Mouse (Mus musculus): ENCODE measurements around the gene Eif3j1.
"Not testable (repeated sequence)": the region's sequence is repeated elsewhere in the genome, so short reads cannot be mapped to it uniquely, and the experiment has no call there.

Gene Eif3j1

DNA sequence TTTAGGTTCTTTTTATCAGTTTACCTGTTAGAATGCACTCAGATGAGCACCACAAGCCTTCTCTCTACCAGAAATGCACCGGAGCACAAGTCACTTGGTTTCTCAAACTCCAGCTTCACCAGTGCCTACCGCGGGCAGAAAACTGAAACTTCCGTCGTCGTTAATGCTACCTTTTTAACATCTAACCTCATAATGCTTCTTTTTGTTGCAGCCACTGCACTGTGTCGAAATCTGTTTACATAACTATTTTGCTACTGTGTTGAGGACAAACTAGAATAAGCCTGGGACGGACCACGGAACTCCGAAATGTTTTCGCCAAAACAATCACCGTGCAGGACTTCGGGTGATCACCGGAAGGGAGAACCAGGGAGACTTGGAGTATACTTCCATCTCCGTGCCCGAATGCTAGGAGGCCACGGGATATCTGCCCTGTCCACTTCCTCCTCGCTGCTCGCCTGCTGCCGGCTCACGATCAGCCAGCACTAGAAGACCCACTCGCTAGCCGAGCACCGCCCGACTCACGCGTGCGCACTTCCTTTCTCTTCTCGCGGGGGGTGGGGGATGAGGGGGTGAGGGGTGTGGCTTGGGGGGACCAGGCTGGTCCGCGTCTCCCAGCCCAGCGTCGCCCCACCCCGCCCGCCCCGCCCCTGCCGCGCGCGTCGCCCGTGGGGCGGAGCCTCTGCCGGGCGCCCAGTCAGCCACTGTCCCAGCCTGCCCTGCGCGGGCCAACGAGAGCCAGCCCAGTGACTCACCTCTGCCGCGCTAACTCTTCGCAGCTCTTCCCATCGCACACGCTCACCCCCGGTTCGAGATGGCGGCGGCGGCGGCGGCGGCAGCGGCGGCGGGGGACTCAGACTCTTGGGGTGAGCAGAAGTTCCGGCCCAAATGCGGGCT, at the start of gene Eif3j1:
Gene Eif3j1, plus strand, starts transcription at position 685 of the 894 bp plus-strand sequence.
- peak; percentile 89 for DNase-seq (ENCODE audit: low spot score)

DNA sequence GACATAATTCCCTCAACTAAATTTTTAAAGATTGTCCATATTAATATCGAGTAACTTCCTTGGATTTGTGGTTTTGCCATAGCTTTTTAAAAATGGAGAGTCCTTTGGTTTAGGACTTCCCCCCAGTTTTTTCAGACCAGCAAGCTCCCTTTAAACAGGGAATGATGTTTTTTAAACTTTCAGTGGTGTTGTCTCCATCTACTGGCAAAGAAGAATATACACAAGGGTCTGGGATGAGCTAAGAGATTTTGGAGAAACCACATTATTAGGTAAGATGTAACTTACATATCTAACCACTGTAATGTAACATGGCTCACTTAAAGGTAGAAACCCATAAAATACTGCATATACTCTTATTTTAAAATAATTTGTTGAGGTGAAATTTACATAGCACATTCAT, 32.6 kb upstream of the Eif3j1 start:
- DNase-seq (ENCODE audit: low spot score): no peak

DNA sequence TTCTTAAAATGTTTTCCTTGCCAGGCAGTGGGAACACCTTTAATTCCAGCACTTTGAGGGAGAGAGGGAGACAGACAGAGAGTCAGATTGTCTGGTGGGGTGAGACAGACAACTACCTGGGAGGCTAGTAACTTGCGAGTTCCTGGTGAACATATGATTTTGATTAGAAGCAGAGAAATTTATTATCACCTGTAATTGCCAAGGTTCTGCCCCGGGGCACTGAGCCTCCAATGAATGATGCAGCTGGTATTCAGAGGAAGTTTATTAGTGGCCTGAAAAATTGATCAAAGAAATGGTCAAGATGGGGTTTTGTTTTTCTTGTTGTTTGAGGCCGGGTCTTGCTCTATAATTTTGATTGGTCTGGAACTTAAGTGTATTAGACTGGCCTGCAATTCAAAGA, 19.5 kb upstream of the Eif3j1 start:
- no peak for DNase-seq (ENCODE audit: low spot score)

DNA sequence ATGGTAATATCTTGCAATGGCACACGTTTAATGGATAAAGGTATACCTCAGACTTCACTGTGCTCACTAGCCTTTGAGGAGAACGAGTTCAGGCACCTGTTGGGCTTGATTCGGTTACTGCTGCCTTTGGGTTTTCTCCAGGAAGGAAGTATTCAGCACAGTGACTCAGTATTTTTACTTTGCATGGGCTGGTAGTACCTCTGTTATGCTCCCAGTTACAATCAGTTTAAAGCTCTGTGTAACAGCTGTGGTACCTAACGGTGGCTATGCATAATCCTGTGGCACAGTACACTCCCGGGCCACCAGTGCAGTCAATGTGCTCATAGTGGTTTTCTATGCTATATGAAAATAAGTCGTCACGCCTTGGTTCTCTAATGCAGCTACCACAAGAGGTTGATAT, 16.9 kb upstream of the Eif3j1 start:
- DNase-seq (ENCODE audit: low spot score): no peak

DNA sequence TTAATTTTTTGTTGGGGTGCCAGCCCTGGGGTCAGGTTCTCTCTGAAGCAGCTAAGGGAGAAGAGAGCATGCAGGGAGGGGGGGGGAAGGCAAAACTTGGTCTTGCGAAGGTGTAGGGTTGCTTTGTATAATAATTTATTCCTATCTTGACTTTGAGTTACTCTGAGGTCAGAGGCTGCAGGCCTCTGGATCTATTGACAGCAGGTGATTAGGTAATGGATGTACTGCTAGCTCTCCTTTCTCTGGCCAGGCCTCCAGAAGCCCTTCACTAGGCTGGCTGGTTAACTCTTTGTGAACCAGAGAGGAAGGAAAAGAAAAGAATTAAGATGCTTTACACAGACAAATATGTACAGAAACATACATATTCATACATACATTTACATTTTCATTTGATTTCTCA, 9.6 kb upstream of the Eif3j1 start:
- DNase-seq (ENCODE audit: low spot score): no peak

DNA sequence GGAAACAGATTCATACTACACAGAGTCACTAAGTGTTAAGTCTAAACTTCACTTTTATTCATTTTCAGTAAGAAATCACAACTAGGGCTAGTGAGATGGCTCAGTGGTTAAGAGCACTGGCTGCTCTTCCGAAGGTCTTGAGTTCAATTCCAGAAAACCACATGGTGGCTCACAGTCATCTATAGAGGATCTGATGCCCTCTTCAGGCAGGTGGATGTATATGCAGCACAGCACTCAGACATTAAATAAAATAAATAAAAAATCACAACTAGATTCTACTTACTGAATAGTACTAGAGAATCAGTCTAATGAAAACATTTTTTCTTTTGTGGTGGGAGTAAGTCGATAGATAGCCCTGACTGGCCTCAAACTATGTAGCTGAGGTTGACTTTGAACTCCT, 6.1 kb upstream of the Eif3j1 start:
- DNase-seq (ENCODE audit: low spot score): no peak

DNA sequence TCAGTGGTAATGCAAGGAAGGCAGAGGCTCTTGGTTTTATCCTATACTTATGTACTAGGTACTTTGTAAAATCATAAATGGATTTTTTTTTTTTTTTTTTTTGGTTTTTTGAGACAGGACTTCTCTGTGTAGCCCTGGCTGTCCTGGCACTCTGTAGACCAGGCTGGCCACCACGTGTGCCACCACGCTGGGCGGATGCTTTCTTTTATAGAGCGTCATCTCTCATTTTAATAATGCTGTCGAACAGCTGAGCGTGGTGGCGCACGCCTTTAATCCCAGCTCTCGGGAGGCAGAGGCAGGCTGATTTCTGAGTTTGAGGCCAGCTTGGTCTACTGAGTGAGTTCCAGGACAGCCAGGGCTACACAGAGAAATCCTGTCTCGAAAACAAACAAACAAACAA, 1.3 kb upstream of the Eif3j1 start:
- DNase-seq (ENCODE audit: low spot score): not testable (repeated sequence)

DNA sequence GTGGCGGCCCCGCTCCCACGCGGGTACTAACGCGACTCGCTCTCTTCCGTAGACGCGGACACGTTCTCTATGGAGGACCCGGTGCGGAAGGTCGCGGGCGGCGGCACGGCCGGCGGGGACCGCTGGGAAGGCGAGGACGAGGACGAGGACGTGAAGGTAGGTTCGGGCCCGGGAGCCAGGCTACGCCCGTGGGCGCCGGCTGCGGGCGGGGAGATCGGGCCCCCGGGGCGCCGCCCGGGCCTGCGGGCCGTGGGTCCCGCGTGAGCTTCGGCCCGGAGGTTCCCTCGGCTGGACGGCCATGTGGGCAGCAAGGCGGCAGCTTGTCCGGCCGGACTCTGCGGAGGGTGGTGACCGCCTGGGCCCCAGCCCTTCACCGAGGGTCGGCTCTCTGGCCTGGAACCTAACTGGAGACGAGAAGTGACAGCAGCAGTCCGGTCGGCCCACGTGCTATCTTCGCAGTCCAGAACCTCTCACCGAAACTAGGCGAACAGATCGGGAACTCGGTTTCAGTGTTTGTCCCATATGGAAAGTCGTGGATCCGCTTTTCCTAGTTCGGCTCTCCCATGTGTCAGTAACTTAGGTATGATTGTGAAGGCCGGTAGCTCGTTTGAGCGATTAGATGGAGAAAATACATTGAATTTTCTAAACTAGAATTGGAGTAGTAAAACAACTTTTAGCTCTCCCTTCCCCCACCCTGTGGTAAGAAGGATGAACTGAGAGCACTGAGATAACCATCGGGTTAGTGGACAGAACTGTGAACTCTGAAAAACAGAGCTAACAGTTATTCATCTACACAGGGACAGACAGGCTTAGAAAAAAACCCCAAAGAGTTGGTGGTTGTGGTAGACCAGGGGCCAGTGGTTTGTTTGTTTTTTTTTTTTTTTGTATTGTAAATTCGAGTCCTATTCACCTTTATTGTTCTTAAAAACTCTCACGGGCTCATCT, 682 bp downstream of the Eif3j1 start:
- DNase-seq (ENCODE audit: low spot score): peak; percentile 21

DNA sequence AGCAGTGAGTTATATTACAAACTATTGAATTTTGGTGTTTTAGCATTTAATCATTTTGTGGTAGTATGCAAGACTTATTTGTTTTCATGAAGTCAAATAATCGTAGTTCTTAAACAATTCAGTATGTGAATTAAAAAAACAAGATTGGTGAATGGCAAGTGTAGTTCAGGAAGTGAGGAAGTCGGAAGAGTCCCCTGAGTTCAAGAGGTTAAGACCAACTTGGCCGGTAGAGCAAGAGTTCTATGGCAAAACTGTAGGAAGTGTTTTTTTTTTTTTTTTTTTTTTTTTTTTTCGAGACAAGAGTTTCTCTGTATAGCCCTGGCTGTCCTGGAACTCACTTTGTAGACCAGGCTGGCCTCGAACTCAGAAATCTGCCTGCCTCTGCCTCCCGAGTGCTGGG, 3.6 kb downstream of the Eif3j1 start:
- no peak for DNase-seq (ENCODE audit: low spot score)

DNA sequence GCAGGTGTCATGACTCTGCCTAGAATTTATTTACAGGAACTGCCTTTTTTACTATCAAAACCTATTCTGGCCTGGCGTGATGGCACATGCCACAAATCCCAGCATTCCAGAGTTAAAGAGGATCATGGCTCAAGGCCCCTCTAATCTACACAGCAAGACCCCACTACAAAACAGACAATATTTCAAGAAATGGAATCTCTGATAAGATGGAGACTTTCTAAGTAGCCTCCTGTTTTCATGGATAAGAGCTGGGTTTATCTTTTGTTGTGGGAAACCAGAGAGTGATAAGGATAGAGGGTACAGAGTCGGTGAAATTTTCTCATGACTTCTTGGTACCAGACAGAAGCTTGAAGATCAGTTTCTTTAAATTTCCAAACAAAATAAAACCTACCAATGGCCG, 7.7 kb downstream of the Eif3j1 start:
- DNase-seq (ENCODE audit: low spot score): no peak

DNA sequence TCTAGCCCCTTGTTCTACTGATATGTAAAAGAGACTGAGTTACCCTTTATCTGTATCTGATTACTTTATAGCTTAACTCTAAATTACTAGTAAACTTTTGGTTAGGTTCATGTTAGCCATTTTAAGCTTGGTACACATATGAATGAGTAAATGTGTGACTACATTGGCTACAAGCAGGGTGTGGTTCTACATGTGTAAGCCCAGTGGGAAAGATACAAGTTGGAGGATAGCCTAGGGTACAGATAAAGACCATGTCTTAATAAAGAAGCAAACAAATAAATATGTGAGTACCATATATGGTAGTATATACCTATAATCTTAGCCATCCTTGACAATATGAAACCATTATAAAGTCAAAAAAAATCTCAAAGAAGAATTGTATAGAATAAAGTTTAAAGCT, 15.6 kb downstream of the Eif3j1 start:
- DNase-seq (ENCODE audit: low spot score): no peak

DNA sequence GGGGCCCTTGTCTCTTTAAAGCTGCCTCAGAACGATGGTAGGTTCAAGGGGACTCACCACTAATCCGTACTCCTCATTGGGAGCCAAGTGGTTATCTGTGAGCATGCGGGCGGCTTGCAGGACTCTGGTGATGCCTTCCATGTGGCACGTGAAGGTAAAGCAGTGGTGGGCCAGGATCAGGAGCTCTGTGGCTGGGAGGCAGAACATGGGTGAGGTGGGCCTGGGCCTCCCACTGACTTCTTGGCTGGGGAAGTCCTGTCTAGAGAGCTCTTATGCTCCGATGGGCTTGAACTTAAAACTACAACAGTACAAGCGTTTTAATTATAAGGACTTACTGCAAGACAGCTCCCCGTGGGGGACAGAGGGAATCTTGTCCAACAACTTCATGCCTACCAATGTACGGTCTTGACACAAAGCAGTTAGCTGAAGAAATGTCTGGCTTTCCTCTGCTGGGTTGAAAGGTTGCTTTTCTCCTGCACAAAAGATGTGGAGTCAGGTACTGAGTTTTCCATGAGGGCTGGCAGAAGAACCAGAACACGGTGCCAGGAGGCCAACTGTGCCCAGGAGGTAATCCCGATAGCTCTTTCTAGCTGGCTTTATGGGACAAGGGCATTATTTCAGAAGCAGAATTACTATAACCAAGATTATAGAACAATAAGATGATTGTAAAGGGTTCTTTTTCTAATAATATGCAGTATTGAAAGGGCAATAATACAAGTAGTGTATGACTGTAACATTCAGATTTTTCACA, 31.2 kb downstream of the Eif3j1 start:
- DNase-seq (ENCODE audit: low spot score): no peak

DNA sequence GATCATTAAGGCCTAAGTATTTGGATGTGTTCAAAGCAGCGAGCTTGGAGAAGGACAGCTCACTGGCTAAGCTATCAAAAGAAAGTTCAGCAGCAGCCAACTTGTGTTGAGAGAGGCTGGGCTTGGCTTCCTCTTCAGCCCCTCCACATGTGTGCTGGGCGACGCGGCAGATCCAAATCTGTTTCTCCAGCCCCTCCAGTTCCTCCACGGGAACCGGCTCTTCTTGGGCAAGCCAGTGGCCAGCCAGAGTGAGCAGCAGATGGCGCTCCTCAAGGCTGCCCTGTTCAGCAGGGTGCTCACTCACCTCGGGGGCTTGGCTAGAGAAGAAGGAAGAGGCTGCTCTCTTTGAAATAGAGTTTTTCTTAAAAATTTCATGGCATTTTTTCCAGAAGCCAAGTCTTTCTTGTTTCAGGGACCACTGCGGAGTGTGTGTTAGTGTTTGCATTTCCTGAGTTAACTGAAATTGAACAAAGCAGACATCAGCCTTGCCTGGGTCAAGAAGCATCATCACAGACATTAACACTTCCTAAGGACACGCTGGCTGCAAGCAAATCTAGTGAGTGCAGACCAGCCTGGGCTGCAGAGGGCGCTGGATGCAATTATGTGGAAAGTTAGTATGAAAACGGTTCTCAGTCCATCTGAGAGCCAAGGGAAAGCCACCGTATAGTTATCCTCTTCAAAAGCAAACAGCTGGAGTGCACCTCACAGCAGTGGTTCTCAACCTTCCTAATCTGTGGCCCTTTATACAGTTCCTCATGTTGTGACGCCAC, 37.0 kb downstream of the Eif3j1 start:
- DNase-seq (ENCODE audit: low spot score): no peak

DNA sequence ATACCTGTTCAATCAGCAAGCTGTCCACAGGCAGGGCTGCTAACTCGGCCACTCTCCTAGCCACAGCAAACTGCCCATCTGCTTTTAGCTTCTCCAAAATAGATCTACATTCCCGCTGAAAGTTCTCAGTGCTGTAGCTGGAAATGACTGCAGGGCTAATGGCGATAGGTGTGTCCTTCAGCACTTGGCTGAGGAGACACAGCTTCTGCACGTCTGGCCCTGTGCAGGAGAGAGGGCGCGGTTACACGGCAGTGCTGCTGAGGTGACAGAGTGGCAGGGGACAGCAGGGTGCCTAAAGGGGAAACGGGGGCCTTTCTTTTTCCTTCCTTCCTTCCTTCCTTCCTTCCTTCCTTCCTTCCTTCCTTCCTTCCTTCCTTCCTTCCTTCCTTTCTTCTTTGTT, 37.9 kb downstream of the Eif3j1 start:
- no peak for DNase-seq (ENCODE audit: low spot score)

DNA sequence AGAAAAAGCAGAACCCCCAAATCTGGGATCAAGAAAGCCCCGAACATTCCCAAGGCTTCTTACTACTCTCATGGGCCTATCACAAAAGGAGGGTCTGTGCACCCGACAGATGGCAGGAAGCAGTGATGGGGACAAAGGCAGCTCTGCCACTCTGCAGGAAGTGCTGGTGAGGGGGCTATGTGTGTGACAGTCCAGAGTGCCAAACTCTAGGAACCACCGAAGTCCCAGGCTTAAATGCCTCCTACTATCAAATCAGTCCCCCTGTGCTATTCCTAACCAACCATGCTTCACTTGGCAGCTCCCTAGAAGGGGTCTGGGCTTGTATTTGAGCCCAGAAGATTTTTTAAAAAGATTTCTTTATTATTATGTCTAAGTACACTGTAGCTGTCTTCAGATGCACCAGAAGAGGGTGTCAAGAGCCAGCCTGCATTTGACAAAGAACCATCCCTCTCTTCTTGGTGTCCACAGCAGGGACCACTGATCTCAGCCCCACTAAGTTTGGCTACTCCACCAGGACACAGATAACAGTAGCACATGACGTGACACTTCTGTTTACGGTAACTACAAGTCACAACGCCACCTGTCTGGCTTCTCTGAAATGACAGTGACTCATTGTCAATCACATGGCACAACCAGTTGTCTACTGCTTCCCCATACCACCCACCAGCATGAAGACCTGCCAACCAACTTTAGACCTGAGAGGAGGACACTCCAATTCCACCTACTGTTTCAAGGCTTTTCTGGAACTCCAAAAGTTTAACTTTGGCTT, 41.0 kb downstream of the Eif3j1 start:
- no peak for DNase-seq (ENCODE audit: low spot score)

DNA sequence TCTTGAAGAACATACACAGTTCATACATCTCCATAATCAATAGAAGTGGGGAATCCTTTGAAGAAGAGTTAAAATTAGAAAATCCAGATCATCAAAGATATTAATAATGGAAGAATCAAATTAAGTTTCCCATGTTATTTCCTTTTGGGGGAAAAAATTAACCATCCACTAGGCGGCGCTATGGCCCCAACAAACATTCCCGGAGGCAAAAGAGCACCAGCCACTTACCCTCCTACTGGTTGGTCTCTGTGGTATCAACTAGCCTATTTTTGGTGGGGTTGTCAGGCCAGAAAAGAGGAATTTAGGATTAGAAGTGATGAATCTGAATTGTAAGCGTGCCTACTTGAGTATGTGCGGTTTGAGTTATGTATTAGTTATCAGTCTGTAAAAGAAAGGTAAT, 41.6 kb downstream of the Eif3j1 start:
- DNase-seq (ENCODE audit: low spot score): no peak

DNA sequence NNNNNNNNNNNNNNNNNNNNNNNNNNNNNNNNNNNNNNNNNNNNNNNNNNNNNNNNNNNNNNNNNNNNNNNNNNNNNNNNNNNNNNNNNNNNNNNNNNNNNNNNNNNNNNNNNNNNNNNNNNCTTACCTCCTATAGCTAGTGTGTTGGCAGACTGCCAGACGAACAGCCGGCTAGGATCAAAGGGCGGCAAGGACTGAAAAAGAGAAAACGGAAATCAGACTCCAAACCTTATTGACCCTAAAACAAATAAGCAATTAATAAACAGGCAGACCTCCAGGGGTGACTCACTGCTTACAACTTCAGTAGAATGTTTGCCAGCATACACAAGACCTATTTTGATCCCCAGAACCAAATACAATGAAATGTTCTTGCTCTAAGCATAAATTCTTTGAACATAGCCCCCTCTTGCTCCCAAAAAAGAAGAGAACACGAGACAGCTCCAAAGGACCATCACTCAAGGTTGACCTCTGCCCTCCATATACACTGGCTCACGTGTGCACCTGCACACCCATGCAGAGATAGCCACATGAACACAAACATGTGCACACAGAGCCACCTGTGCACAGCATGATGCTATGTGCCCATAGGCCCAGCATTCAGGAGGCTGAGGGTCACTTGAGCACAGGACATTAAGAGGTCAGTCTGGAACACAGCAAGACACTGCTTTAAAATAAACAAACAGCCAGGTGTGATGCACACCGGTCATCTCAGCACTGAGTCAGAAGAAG, 53.5 kb downstream of the Eif3j1 start:
- DNase-seq (ENCODE audit: low spot score): no peak

DNA sequence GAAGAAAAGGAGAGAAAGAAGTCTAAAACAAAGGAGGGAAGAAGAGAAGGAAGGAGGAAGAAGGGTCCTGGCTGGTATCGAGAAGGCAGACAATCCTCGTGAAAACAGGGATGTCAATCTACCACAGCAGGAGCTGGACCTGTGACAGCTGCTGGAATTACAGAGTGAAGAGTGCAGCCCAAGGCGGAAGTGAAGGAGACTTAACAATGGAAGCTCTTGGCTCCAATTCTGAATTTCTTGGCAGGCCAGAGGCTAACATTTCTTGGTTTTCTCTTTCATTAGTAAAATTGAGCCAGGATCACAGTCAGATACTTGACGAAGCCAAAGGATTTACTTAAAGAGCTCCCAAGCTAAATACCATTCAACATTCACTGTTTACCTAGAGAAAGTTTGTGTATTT, 58.1 kb downstream of the Eif3j1 start:
- no peak for DNase-seq (ENCODE audit: low spot score)

DNA sequence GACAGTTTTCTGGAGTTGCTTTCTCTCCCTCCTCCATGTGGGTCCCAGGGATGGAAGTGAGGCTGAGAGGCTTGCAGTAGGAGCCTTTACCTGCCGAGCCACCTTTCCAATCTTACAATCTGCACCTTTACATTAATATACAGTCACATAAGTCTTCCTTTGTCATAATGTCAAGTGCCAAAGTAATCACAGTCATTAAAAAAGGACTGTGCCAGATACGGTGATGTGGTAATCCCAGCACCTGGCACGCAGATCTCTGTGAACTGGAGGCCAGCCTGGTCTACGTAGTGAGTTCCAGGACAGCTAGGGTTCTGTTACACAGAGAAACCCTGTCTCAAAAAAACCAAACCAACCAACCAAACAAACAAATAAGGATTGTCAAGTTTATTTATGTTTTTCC, 65.5 kb downstream of the Eif3j1 start:
- no peak for DNase-seq (ENCODE audit: low spot score)

DNA sequence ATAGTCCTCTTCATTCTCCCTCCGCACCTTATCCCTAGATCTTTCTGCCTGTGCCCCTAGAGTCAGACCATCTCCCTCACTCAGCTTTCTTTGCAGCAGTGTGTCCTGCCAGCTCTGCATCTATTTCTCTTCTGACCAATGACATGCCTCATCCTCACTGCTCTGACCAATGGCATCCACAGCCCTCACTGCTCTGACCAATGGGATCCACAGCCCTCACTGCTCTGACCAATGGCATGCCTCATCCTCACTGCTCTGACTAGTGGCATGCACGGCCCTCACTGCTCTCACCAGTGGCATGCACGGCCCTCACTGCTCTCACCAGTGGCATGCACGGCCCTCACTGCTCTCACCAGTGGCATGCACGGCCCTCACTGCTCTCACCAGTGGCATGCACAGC, 69.3 kb downstream of the Eif3j1 start:
- DNase-seq (ENCODE audit: low spot score): not testable (repeated sequence)

Data from ovary, adult 18-20 months (tissue).